Mouse (Mus musculus): Measurements from ENCODE around the gene Tyro3. TPM values are rescaled to one million over a fixed set of nuclear protein-coding genes. Genes with fewer than 3 reads are reported as not detected.

The Tyro3 gene
- polyA plus RNA-seq, 1 experiment from 2014 or later = 11.0 TPM

- in situ Hi-C loops (cut with MboI; ENCODE audit: low pct_unique_long_range_greater_than_20kb) = no loop called here
- ATAC-seq (no peak), DNase-seq (ENCODE audit: low read depth, low spot score) (no peak)
- POLR2A ChIA-PET = interaction anchor here (0.7 kb wide), 1 partner anchor 17 kb away, joined by 4 read pairs; no protein-coding TSS in a partner anchor
- CTCF ChIA-PET = no interaction called here
- TF ChIP-seq CTCF (IDR thresholded peaks at IDR 0.05) = peak; percentile 43
- H3K27me3 ChIP-seq = no peaks in the 10 kb centered on the region
These were observed 33.0 kb downstream of the Tyro3 start for GRCm38 (mm10) chr2:119830579-119830978.

GRCm38 (mm10) chr2:119834231-119834630, 36.7 kb downstream of the Tyro3 start:
- CTCF ChIA-PET = no interaction called here
- DNase-seq (ENCODE audit: low read depth, low spot score) = no peak
- ATAC-seq = no peak
- POLR2A ChIA-PET = no interaction called here
- in situ Hi-C loops (cut with MboI; ENCODE audit: low pct_unique_long_range_greater_than_20kb) = no loop called here
- no peak for TF ChIP-seq CTCF (IDR thresholded peaks at IDR 0.05)
- peaks cover 7% of the 10 kb centered on the region for H3K27me3 ChIP-seq

GRCm38 (mm10) chr2:119837616-119838015, 40.1 kb downstream of the Tyro3 start:
- CTCF ChIA-PET = no interaction called here
- DNase-seq (ENCODE audit: low read depth, low spot score) = no peak
- in situ Hi-C loops (cut with MboI; ENCODE audit: low pct_unique_long_range_greater_than_20kb) = no loop called here

GRCm38 (mm10) chr2:119838363-119839156, 41.0 kb downstream of the Tyro3 start:
- ChIA-PET CTCF (no interaction called here), POLR2A (no interaction called here)
- peaks cover 7% of the 10 kb centered on the region for H3K27me3 ChIP-seq
- TF ChIP-seq CTCF (IDR thresholded peaks at IDR 0.05) = no peak
- DNase-seq (ENCODE audit: low read depth, low spot score) (no peak), ATAC-seq (no peak)
- in situ Hi-C loops (cut with MboI; ENCODE audit: low pct_unique_long_range_greater_than_20kb) = no loop called here

More at GRCm38 (mm10) chr2:119837616-119838015, 40.1 kb downstream of the Tyro3 start:
- no peak for TF ChIP-seq CTCF (IDR thresholded peaks at IDR 0.05)
- ATAC-seq = no peak
- POLR2A ChIA-PET = no interaction called here
- H3K27me3 ChIP-seq = peaks cover 7% of the 10 kb centered on the region

- TF ChIP-seq CTCF (IDR thresholded peaks at IDR 0.05) = no peak
- in situ Hi-C loops (cut with MboI; ENCODE audit: low pct_unique_long_range_greater_than_20kb) = no loop called here
- ChIA-PET POLR2A (no interaction called here), CTCF (no interaction called here)
- ATAC-seq = no peak
- no peak for DNase-seq (ENCODE audit: low read depth, low spot score)
- peaks cover 7% of the 10 kb centered on the region for H3K27me3 ChIP-seq
These were observed 42.5 kb downstream of the Tyro3 start for GRCm38 (mm10) chr2:119840008-119840407.

- no peak for ATAC-seq
- in situ Hi-C loops (cut with MboI; ENCODE audit: low pct_unique_long_range_greater_than_20kb) = no loop called here
- POLR2A ChIA-PET = no interaction called here
- CTCF ChIA-PET = no interaction called here
- DNase-seq (ENCODE audit: low read depth, low spot score) = no peak
- H3K27me3 ChIP-seq = peaks cover 3% of the 10 kb centered on the region
- no peak for TF ChIP-seq CTCF (IDR thresholded peaks at IDR 0.05)
These were observed 44.5 kb downstream of the Tyro3 start for GRCm38 (mm10) chr2:119842000-119842399.

- CTCF ChIA-PET = no interaction called here
- in situ Hi-C loops (cut with MboI; ENCODE audit: low pct_unique_long_range_greater_than_20kb) = no loop called here
- DNase-seq (ENCODE audit: low read depth, low spot score) (no peak), ATAC-seq (no peak)
- no peaks in the 10 kb centered on the region for H3K27me3 ChIP-seq
- POLR2A ChIA-PET = no interaction called here
- TF ChIP-seq CTCF (IDR thresholded peaks at IDR 0.05) = no peak
These were observed 46.0 kb downstream of the Tyro3 start for GRCm38 (mm10) chr2:119843526-119843925.

- POLR2A ChIA-PET = no interaction called here
- ATAC-seq = no peak
- no peak for TF ChIP-seq CTCF (IDR thresholded peaks at IDR 0.05)
- H3K27me3 ChIP-seq = no peaks in the 10 kb centered on the region
- DNase-seq (ENCODE audit: low read depth, low spot score) = no peak
- in situ Hi-C loops (cut with MboI; ENCODE audit: low pct_unique_long_range_greater_than_20kb) = no loop called here
- CTCF ChIA-PET = interaction anchor here (1.2 kb wide), 1 partner anchor 22 kb away, joined by 4 read pairs; no protein-coding TSS in a partner anchor
These were observed 48.5 kb downstream of the Tyro3 start for GRCm38 (mm10) chr2:119845882-119846546.

- no peaks in the 10 kb centered on the region for H3K27me3 ChIP-seq
- CTCF ChIA-PET = interaction anchor here (1.2 kb wide), 1 partner anchor 22 kb away, joined by 4 read pairs; no protein-coding TSS in a partner anchor
- in situ Hi-C loops (cut with MboI; ENCODE audit: low pct_unique_long_range_greater_than_20kb) = no loop called here
- DNase-seq (ENCODE audit: low read depth, low spot score) (no peak), ATAC-seq (no peak)
- TF ChIP-seq CTCF (IDR thresholded peaks at IDR 0.05) = no peak
- POLR2A ChIA-PET = no interaction called here
These were observed 49.4 kb downstream of the Tyro3 start for GRCm38 (mm10) chr2:119846929-119847328.

GRCm38 (mm10) chr2:119853811-119854210, 56.3 kb downstream of the Tyro3 start:
- TF ChIP-seq CTCF (IDR thresholded peaks at IDR 0.05) = no peak
- DNase-seq (ENCODE audit: low read depth, low spot score) (no peak), ATAC-seq (no peak)
- no peaks in the 10 kb centered on the region for H3K27me3 ChIP-seq
- in situ Hi-C loops (cut with MboI; ENCODE audit: low pct_unique_long_range_greater_than_20kb) = no loop called here
- POLR2A ChIA-PET = no interaction called here
- CTCF ChIA-PET = no interaction called here

GRCm38 (mm10) chr2:119855310-119855850, 57.8 kb downstream of the Tyro3 start:
- ATAC-seq (no peak), DNase-seq (ENCODE audit: low read depth, low spot score) (no peak)
- CTCF ChIA-PET = interaction anchor here (1.0 kb wide), 1 partner anchor 11 kb away, joined by 3 read pairs; no protein-coding TSS in a partner anchor
- POLR2A ChIA-PET = interaction anchor here (0.5 kb wide), 1 partner anchor 132 kb away, joined by 4 read pairs; no protein-coding TSS in a partner anchor
- no peak for TF ChIP-seq CTCF (IDR thresholded peaks at IDR 0.05)
- H3K27me3 ChIP-seq = no peaks in the 10 kb centered on the region
- in situ Hi-C loops (cut with MboI; ENCODE audit: low pct_unique_long_range_greater_than_20kb) = no loop called here
